27 mouse cellular contexts compared by ENCODE assay signal in genomic region chr2:8958938-8959337, GRCm38 (mm10).
"Had no signal": no experiment of that assay in that cellular context is flagged by ENCODE, and none has a peak within 500 bp of the region (broad histone marks: within the 10 kb centered on the region; RNA-seq: fewer than 3 reads in every experiment).

No protein-coding gene starts in this region.

- H3K4me3 ChIP-seq: gastrocnemius, adult 2 months; heart, embryonic 10.5 days; heart, embryonic 12.5 days; hindbrain, embryonic 10.5 days; hindbrain, embryonic 13.5 days; hindbrain, embryonic 15.5 days; kidney, embryonic 15.5 days; limb, embryonic 13.5 days; limb, embryonic 15.5 days; liver, embryonic 12.5 days had no signal

- H3K4me1 ChIP-seq: heart, embryonic 10.5 days; heart, embryonic 12.5 days; hindbrain, embryonic 10.5 days; hindbrain, embryonic 13.5 days; hindbrain, embryonic 15.5 days; kidney, embryonic 15.5 days; limb, embryonic 13.5 days; limb, embryonic 15.5 days; liver, embryonic 12.5 days had no signal

- H3K36me3 ChIP-seq: heart, embryonic 10.5 days; heart, embryonic 12.5 days; hindbrain, embryonic 10.5 days; hindbrain, embryonic 13.5 days; hindbrain, embryonic 15.5 days; kidney, embryonic 15.5 days; limb, embryonic 13.5 days; limb, embryonic 15.5 days; liver, embryonic 12.5 days had no signal

- H3K4me2 ChIP-seq: heart, embryonic 12.5 days; hindbrain, embryonic 13.5 days; hindbrain, embryonic 15.5 days; kidney, embryonic 15.5 days; limb, embryonic 13.5 days; limb, embryonic 15.5 days; liver, embryonic 12.5 days had no signal

- H3K9ac ChIP-seq: heart, embryonic 12.5 days; hindbrain, embryonic 13.5 days; hindbrain, embryonic 15.5 days; kidney, embryonic 15.5 days; limb, embryonic 13.5 days; limb, embryonic 15.5 days; liver, embryonic 12.5 days; liver, embryonic 14.5 days had no signal

- ATAC-seq: hindbrain, postnatal 0 days; intestine, embryonic 16.5 days; liver, embryonic 12.5 days had no signal

- H3K27ac ChIP-seq: gastrocnemius, adult 2 months; heart, embryonic 10.5 days; hindbrain, embryonic 10.5 days; hindbrain, embryonic 13.5 days; hindbrain, embryonic 15.5 days; hindbrain, postnatal 0 days; kidney, embryonic 15.5 days; kidney, postnatal 0 days; limb, embryonic 13.5 days; limb, embryonic 15.5 days; liver, embryonic 12.5 days; liver, embryonic 14.5 days had no signal

- DNase-seq: gastrocnemius, adult 2 months; gastrocnemius, postnatal 10 days; gastrocnemius, postnatal 25 days; heart, adult 18-20 months; heart, postnatal 10 days; heart, postnatal 4 days; kidney, adult 11 months; kidney, adult 2 months; kidney, adult 9 months; kidney, postnatal 14 days; kidney, postnatal 36 days; layer of hippocampus, adult 9-11 months; layer of hippocampus, postnatal 36 days; left cerebral cortex, postnatal 4 days had no signal

- H3K27me3 ChIP-seq: heart, embryonic 12.5 days; hindbrain, embryonic 13.5 days; hindbrain, embryonic 15.5 days; kidney, embryonic 15.5 days; limb, embryonic 13.5 days; limb, embryonic 15.5 days; liver, embryonic 12.5 days had no signal

- H3K9me3 ChIP-seq: heart, embryonic 10.5 days; heart, embryonic 12.5 days; hindbrain, embryonic 10.5 days; hindbrain, embryonic 13.5 days; hindbrain, embryonic 15.5 days; kidney, embryonic 15.5 days; limb, embryonic 13.5 days; limb, embryonic 15.5 days; liver, embryonic 12.5 days had no signal
